ENCODE assay signal across 8 mouse cellular contexts in genomic region chr1:161180674-161181073, GRCm38 (mm10). TPM values are rescaled to one million over a fixed set of nuclear protein-coding genes. Genes with fewer than 3 reads are reported as not detected.
DNase-seq lines count a peak whose midpoint lies in the region; ATAC-seq and TF ChIP-seq lines count a peak whose summit lies in the region.
"Had no signal": no experiment of that assay in that cellular context is flagged by ENCODE, and none has a peak within 500 bp of the region (broad histone marks: within the 10 kb centered on the region; RNA-seq: fewer than 3 reads in every experiment).

No protein-coding gene starts in this region.

- H3K27me3 ChIP-seq in small intestine, adult 2 months (ENCODE audit: control insufficient read depth, insufficient read depth, low read length): no peaks in the 10 kb centered on the region
- H3K27me3 ChIP-seq: hindbrain, embryonic 15.5 days had no signal

- peak; percentile 24 for DNase-seq in right cerebral cortex, adult 18-20 months
- no peak for DNase-seq in right cerebral cortex, postnatal 25 days
- DNase-seq in cerebellum, postnatal 14 days: peak; percentile 59 to 79
- DNase-seq in kidney, adult 8-10 months: peak; percentile 22 to 66
- DNase-seq in lung, adult 18-20 months: peak; percentile 41 to 55

- no peaks in the 10 kb centered on the region for H3K36me3 ChIP-seq in small intestine, adult 2 months (ENCODE audit: control insufficient read depth, insufficient read depth, low read length)
- H3K36me3 ChIP-seq: hindbrain, embryonic 15.5 days had no signal

- TF ChIP-seq POLR2A in small intestine, adult 2 months (IDR thresholded peaks at IDR 0.05; ENCODE audit: low read depth, low read length): no peak

- peak; percentile 57 for ATAC-seq in activated CD4-positive, CD25-positive, alpha-beta regulatory T cell, adult 4 months

- 50% methylated on average over 8 of the region's 8 CpGs for WGBS in small intestine, adult 2 months

- H3K27ac ChIP-seq in small intestine, adult 2 months (ENCODE audit: insufficient read depth, low read depth, low read length): no peak overlapping the region
- H3K27ac ChIP-seq: hindbrain, embryonic 15.5 days had no signal

- H3K4me1 ChIP-seq in small intestine, adult 2 months (ENCODE audit: control insufficient read depth, insufficient read depth, insufficient read length, low read length): no peaks in the 10 kb centered on the region; the same call in 1 of the 2 replicates
- H3K4me1 ChIP-seq: hindbrain, embryonic 15.5 days had no signal

- peak; percentile 75; the same call in 1 of the 2 replicates for TF ChIP-seq CTCF in small intestine, adult 2 months (IDR thresholded peaks at IDR 0.05; ENCODE audit: extremely low read depth, insufficient read length, insufficient replicate concordance, low read depth, low read length)

- no peak overlapping the region for H3K4me3 ChIP-seq in small intestine, adult 2 months (ENCODE audit: low read depth, low read length)
- H3K4me3 ChIP-seq: hindbrain, embryonic 15.5 days had no signal

RNA-seq across cellular contexts. Expression of gene Tex50, which starts 21.6 kb away (rescaled TPM):
- polyA plus RNA-seq in activated CD4-positive, CD25-positive, alpha-beta regulatory T cell, adult 4 months (2017; shearing (Covaris generic)): under 1 TPM in 1 of 2 experiments, not detected in 1; 0.36 TPM
- not detected in 2 replicates for polyA plus RNA-seq in small intestine, adult 2 months (2012; rRNA removed)

RNA-seq across cellular contexts. Expression of gene Ankrd45, which starts 38.2 kb away (rescaled TPM):
- polyA plus RNA-seq in activated CD4-positive, CD25-positive, alpha-beta regulatory T cell, adult 4 months (2017; shearing (Covaris generic)): not detected
- polyA plus RNA-seq in small intestine, adult 2 months (2012; rRNA removed): not detected in 2 replicates

RNA-seq across cellular contexts. Expression of gene Klhl20, which starts 49.4 kb away (rescaled TPM):
- polyA plus RNA-seq in activated CD4-positive, CD25-positive, alpha-beta regulatory T cell, adult 4 months (2017; shearing (Covaris generic)): 10 to 100 TPM; 24.4 to 33.5 TPM
- polyA plus RNA-seq in small intestine, adult 2 months (2012; rRNA removed): 1.9 and 2.7 TPM in 2 replicates
